Mouse (Mus musculus) gastrocnemius, postnatal 14 days (tissue): ENCODE results near the gene Zdhhc14. TPM values are rescaled to one million over a fixed set of nuclear protein-coding genes. Genes with fewer than 3 reads are reported as not detected.

Experiments
- DNase-seq: peaks from one replicate; pipeline ENCODE4 v3.0.0; 2021; ENCODE audit warnings: mixed read lengths
- intact Hi-C: fragments of 180-260 bp; cut with DNase I; formaldehyde crosslinking; loops from one replicate; pipeline ENCODE4 v1.15.1; 2025; ENCODE audit warnings: low total_unique reads
- total RNA-seq, 2 experiments: library from RNA; stranded (reverse); gene quantifications; 2 replicates each; pipeline ENCODE4 v1.2.3; 2021

Gene Zdhhc14
- total RNA-seq, 2 experiments from 2014 or later = 2.4 to 4.1 TPM

- DNase-seq = no peak
- intact Hi-C loops = no loop called here
Measured at GRCm38 (mm10) chr17:5549460-5549859, 57.1 kb downstream of the Zdhhc14 start.

DNA sequence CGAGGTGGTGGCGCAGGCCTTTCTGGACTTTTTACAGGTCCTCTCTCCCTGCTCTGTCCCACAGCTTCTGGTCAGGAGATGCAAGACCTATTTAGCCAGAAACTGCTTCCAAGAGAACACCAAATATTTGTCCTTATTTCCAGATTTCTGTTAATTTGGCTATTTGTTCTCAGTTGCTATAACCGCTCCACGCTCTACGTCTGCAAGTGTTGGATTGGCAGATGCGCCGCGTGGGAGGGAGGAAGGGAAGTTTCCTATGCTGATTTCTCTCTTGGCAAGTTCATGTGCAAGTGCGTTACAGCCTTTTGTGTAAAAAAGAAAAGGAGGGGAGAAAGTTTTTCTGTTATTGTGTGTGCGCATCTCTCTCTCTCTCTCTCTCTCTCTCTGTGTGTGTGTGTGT is 58.1 kb downstream of the Zdhhc14 start:
- intact Hi-C loops = no loop called here
- DNase-seq = no peak

GRCm38 (mm10) chr17:5551136-5551535 is 58.8 kb downstream of the Zdhhc14 start:
- intact Hi-C loops = no loop called here
- DNase-seq = no peak

DNA sequence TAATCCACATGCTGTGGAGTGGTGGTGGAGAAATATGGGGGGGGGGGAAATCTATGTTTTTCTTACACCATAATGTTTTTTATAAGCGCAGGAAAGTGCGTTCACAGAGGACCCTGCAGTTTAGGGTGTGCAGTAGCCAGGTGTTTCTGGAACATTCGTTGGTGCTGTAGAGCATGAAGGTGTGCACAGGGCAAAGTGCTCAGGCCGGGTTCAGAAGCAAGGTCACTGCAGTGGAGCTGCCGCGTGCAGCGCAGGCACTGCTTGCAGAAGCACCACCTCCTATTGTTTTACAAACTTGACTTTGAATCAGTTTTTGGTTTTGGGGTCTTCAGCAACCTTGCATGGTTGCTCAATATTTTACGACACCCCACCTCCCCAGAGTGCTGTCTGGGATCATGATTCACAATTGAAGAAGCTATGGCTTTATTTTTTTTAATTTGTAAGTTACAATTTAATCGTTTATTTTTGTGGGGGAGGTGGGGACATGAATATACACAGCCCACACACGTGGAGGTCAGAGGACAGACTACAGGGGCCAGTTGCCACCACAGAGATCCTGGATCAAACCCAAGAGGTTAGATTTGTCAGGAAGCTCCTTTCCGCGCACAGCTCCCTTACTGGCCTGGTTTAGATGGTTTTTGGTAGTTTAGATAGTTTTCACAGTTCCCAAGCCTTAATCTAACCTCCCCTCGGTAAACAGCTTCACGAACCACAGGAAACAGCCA is 59.8 kb downstream of the Zdhhc14 start:
- intact Hi-C loops = no loop called here
- no peak for DNase-seq

GRCm38 (mm10) chr17:5553556-5553955 is 61.2 kb downstream of the Zdhhc14 start:
- DNase-seq = no peak
- intact Hi-C loops = no loop called here

GRCm38 (mm10) chr17:5554573-5554972 is 62.2 kb downstream of the Zdhhc14 start:
- intact Hi-C loops = no loop called here

GRCm38 (mm10) chr17:5556568-5556967 is 64.2 kb downstream of the Zdhhc14 start:
- no peak for DNase-seq
- intact Hi-C loops = no loop called here

More at GRCm38 (mm10) chr17:5554573-5554972, 62.2 kb downstream of the Zdhhc14 start:
- DNase-seq = no peak

GRCm38 (mm10) chr17:5560212-5560611 is 67.9 kb downstream of the Zdhhc14 start:
- intact Hi-C loops = no loop called here
- no peak for DNase-seq

DNA sequence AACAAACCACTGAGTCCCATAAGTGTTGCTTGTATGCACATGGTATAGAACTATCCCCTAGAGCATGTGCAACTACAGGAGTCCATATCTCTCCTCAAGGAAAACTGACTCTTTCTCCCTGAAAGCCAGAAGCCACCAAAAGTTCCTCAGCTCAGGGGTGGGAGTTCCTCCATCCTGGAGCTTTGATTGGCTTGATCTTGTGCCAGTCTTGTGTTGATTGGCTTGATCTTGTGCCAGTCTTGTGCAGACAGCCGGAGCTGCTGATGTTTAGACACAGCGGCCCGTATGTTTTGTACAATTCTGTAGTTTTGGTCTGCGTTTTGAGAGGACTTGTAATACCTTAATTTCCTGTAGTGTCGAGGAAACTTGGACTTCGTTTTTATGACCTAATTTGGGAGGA is 70.8 kb downstream of the Zdhhc14 start:
- intact Hi-C loops = no loop called here
- no peak for DNase-seq

DNA sequence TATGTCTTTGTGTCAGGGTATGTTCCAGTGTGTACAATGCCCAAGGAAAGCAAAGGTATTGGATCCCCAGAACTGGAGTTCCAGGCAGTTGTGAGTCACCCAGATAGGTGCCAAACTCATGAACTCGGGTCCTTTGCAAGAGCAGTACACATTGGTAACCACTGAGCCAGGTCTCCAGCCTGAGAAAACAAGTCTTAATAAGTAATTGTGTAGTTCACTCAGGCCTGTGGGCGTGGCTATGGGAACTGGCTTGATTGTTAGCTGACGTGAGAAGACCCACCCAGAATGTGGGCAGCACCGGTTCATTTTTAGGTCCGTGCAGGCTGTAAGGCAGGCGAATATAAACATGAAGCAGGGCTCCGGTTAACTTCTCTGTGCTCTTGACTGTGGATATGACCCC is 73.6 kb downstream of the Zdhhc14 start:
- intact Hi-C loops = no loop called here
- DNase-seq = no peak

DNA sequence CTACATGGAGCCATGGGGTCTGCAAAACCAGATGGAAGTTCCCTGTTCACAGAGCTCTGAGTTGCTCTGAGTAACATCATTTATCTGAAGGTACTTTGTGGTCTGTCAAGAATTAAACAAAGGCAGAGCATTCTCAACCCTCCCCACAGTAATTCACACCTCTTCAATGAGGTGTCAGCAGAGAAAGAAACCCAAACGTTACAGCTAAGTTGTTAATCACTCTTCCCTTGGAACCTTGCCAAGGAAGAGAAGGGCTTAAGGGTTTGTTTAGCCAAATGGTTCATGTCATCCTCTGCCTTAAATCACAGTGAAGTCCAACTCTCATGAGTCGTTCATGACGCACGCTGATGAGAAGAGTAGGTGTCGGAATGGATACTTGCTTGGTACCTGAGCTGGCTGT is 75.6 kb downstream of the Zdhhc14 start:
- DNase-seq = no peak
- intact Hi-C loops = no loop called here

GRCm38 (mm10) chr17:5569131-5570030 is 77.0 kb downstream of the Zdhhc14 start:
- DNase-seq = no peak

DNA sequence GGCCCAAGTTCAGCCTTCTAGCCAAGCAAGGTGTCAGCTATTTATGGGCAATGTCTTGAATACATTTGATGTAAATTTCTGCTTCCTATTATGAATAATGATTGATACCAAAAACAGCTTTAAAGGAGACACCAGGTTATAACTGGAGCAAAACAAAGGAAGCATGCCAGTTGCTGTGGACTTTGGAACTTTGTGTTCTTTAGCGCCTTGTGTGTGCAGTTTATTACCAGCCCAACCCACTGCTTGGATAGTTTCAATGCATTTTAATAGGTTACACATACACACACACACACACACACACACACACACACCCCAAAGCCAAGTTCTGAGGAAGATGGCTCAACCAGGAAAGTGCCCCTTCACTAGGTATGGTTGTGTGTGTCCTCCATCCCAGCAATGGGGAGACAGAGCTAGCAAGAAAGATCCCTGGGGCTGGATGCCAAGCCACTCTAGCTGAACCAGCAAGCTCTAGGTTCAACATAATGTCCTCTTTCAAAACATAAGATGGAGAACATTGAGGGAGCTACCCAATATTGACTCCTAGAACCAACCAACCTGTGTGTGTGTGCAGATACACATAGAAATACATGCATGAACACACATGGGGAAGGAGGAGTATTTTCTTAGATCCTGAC is 79.9 kb downstream of the Zdhhc14 start:
- DNase-seq = no peak
- intact Hi-C loops = no loop called here

More at GRCm38 (mm10) chr17:5569131-5570030, 77.0 kb downstream of the Zdhhc14 start:
- intact Hi-C loops = no loop called here

DNA sequence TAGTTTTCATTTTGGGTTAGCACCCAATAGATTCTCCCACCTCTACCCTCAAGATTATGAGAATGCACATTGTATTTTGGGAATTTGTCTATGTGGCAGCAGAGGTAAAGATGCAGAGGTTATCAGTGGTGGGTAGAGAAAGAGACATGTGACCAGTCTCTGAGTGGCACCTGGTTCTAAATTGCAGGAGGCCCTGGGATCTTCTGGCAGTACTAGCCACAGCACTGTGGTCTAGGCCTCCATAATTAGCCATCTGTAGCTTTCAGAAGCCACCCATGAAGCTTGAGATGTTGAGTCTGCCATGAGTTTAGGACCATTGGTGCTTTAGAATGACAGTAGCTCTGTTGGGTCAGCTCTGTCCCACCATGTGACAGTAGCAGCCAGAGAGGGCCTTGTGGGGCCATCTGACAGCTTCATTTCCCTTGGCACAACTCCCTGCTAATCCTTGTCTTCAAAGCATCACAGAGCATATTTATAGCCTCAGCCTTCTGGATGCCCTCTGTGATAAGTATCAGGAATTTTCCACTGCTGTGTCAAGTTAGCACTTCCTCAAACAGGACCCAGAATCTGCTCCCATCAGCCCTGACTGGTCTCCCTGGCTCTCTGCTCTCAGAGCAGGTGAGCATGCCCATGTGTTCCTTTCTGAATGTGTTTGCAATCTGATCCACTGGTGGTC is 80.5 kb downstream of the Zdhhc14 start:
- DNase-seq = no peak
- intact Hi-C loops = no loop called here

DNA sequence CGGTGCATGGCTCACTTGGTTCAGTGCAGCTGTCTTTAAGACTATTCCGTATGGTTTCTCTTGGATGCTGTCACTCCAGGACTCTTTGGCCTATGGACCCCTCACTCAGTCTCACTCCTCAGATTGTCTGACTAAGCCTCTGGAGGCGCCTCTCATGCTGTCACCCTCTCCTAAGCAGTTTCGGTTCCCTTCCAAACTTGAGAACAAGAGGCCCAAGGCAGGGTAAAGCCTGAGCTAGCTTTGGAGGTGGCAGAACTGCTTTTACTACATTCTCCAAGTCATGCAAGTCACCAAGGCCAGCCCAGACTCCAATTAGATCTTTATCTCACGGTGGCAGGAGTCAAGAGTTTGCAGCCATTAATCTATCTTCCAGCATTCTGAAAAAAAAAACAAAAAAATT is 82.3 kb downstream of the Zdhhc14 start:
- intact Hi-C loops = no loop called here
- no peak for DNase-seq

DNA sequence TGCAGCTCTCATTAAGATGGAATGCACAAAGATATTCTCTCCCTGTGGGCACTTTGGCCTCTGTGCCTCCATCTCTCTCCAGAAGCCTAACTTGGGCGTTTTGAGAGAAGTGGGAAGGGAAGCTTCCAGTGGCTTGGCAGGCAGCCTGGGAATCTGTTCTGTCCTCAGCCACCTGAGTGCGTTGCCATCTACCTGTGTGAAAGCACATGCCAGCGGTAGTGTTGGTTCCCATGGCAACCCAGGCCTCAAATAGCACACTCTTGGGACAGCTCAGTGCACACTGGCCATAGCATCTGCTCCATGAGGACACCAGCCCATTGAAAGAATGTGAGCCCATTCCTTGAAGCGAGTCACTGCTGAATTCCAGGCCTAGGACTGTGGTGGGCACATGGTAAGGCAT is 83.2 kb downstream of the Zdhhc14 start:
- no peak for DNase-seq
- intact Hi-C loops = no loop called here

DNA sequence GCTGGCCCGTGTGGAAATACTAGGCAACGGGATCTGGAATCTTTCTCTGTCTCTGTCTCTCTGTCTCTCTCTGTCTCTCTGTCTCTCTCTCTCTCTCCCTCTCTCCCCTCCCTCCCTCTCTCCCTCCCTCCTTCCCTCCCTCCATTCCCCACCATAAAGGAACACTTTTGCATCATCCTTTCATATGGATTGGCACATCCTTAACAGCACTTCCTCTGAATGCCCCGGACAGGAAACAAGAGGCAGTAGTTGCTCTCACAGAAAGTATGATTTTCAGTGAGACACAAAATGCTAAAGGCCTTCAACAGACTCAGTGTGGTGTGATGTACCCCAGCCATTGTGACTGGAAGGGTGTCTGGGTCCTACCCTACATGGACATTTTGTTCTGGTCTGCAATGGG is 89.9 kb downstream of the Zdhhc14 start:
- no peak for DNase-seq
- intact Hi-C loops = no loop called here

- intact Hi-C loops = no loop called here
- no peak for DNase-seq
Measured at GRCm38 (mm10) chr17:5582937-5583336, 90.6 kb downstream of the Zdhhc14 start.

GRCm38 (mm10) chr17:5583472-5584145 is 91.3 kb downstream of the Zdhhc14 start:
- no peak for DNase-seq
- intact Hi-C loops = no loop called here
